13 mouse cellular contexts compared by ENCODE assay signal in the genomic region with DNA sequence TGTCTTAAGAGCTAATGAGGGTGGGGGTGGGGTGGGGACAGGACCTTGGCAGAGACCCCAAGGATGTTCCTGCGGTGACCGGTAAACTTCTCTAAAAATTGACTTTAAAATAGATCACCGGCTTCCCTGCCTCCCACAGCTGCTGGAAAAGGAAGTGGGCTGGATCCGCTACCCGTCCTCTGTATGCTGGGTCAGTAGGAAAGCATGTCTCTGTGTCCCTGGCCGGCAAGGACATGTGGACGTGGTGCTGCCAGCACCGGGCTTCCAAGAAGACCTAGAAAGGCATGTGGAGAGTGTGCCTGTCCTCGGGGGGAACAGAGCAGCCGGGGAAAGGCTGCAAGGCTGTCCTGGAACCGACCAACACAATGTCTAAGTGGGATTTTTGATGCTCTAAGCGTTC. TPM values are rescaled to one million over a fixed set of nuclear protein-coding genes. Genes with fewer than 3 reads are reported as not detected.
A peak's percentile ranks its signal among the peaks of the same experiment; 100 is the strongest.
DNase-seq lines count a peak whose midpoint lies in the region; ATAC-seq lines count a peak whose summit lies in the region.
"Had no signal": no experiment of that assay in that cellular context is flagged by ENCODE, and none has a peak within 500 bp of the region (broad histone marks: within the 10 kb centered on the region; RNA-seq: fewer than 3 reads in every experiment).

No protein-coding gene starts in this region.

- peak; percentile 29 for DNase-seq in kidney, postnatal 14 days
- no peak for DNase-seq in kidney, adult 11 months
- DNase-seq in adrenal gland, adult 2 months, result peak; percentile 83
- DNase-seq in gastrocnemius, postnatal 36 days, result peak; percentile 38 to 40
- peak; percentile 77 to 83 for DNase-seq in heart, postnatal 10 days
- no peak for DNase-seq in left cerebral cortex, postnatal 4 days
- DNase-seq in retina, embryonic 14.5 days (ENCODE audit: low spot score), result no peak
- DNase-seq in midbrain, embryonic 11.5 days (ENCODE audit: low spot score, missing footprints), result no peak
- DNase-seq: liver, embryonic 13.5 days had no signal

- H3K4me1 ChIP-seq in midbrain, embryonic 11.5 days (ENCODE audit: control insufficient read depth, insufficient read depth, low read length), result no peaks in the 10 kb centered on the region

- H3K9me3 ChIP-seq in midbrain, embryonic 11.5 days (ENCODE audit: control insufficient read depth, low read length), result no peaks in the 10 kb centered on the region
- H3K9me3 ChIP-seq: forebrain, embryonic 12.5 days; liver, embryonic 13.5 days; midbrain, embryonic 13.5 days; stomach, embryonic 15.5 days had no signal

- no peaks in the 10 kb centered on the region for H3K36me3 ChIP-seq in midbrain, embryonic 11.5 days (ENCODE audit: control insufficient read depth, insufficient read depth, low read length)
- H3K36me3 ChIP-seq: forebrain, embryonic 12.5 days; liver, embryonic 13.5 days; midbrain, embryonic 13.5 days; stomach, embryonic 15.5 days had no signal

- WGBS in midbrain, embryonic 11.5 days, result 42% methylated on average over 12 of the region's 12 CpGs

- H3K27me3 ChIP-seq in midbrain, embryonic 11.5 days (ENCODE audit: control insufficient read depth, insufficient read depth, low read length), result peaks cover 5% of the 10 kb centered on the region
- H3K27me3 ChIP-seq: stomach, embryonic 15.5 days had no signal

- H3K9ac ChIP-seq in midbrain, embryonic 11.5 days (ENCODE audit: low read length), result no peak overlapping the region
- H3K9ac ChIP-seq: forebrain, embryonic 12.5 days; liver, embryonic 13.5 days; midbrain, embryonic 13.5 days; stomach, embryonic 15.5 days had no signal

- no peak overlapping the region for H3K4me2 ChIP-seq in midbrain, embryonic 11.5 days
- H3K4me2 ChIP-seq: forebrain, embryonic 12.5 days; liver, embryonic 13.5 days; midbrain, embryonic 13.5 days; stomach, embryonic 15.5 days had no signal

- ATAC-seq in midbrain, embryonic 11.5 days (ENCODE audit: low FRiP score), result no peak
- ATAC-seq: hindbrain, postnatal 0 days; midbrain, embryonic 13.5 days had no signal

- intact Hi-C loops in gastrocnemius, postnatal 36 days (cut with DNase I), result no loop called here
- intact Hi-C loops in heart, postnatal 10 days (cut with DNase I), result loop anchor here (10.0 kb wide), 1 partner anchor 609 kb away; no protein-coding TSS in a partner anchor
- intact Hi-C loops in left cerebral cortex, postnatal 4 days (cut with DNase I), result no loop called here

- no peak overlapping the region for H3K27ac ChIP-seq in midbrain, embryonic 11.5 days (ENCODE audit: low read depth, low read length)
- H3K27ac ChIP-seq: forebrain, embryonic 12.5 days; hindbrain, postnatal 0 days; liver, embryonic 13.5 days; midbrain, embryonic 13.5 days; stomach, embryonic 15.5 days had no signal

- no peak overlapping the region for H3K4me3 ChIP-seq in midbrain, embryonic 11.5 days (ENCODE audit: low read depth, low read length)
- H3K4me3 ChIP-seq: forebrain, embryonic 12.5 days; liver, embryonic 13.5 days; midbrain, embryonic 13.5 days; stomach, embryonic 15.5 days had no signal

RNA-seq across cellular contexts. Expression of a gene that starts 0.5 kb away (rescaled TPM):
- total RNA-seq in adrenal gland, adult 2 months (2021), result 1 to 10 TPM; 1.7 to 2.0 TPM
- polyA plus RNA-seq in adrenal gland, adult 2 months (2012; rRNA removed), result 0.11 and 0.12 TPM in 2 replicates
- 10 to 100 TPM; 32.1 to 71.4 TPM for total RNA-seq in gastrocnemius, postnatal 36 days (2021)
- 1,000 to 10,000 TPM; 1,032 to 1,091 TPM for total RNA-seq in heart, postnatal 10 days (2021)
- total RNA-seq in left cerebral cortex, postnatal 4 days (2021), result under 1 TPM; 0.44 to 0.89 TPM
- polyA plus RNA-seq in midbrain, embryonic 11.5 days (2014; fragmentation: Nextera tagmentation; extraction: Ambion mirVana), result 0.21 TPM in 1 of 2 replicates, not detected in the other

Comparison
In these comparisons a context has a peak if more than half of its experiments do, and no peak if none do; other contexts are left out.
1. DNase-seq: peak in kidney, postnatal 14 days (single experiment), adrenal gland, adult 2 months (single experiment), gastrocnemius, postnatal 36 days (2 of 2) and heart, postnatal 10 days (2 of 2); none in kidney, adult 11 months (single experiment), left cerebral cortex, postnatal 4 days (single experiment), retina, embryonic 14.5 days (single experiment) and midbrain, embryonic 11.5 days (single experiment).
2. RNA of a gene that starts 0.5 kb away (total RNA-seq): 1,032 to 1,091 TPM in heart, postnatal 10 days; 32.1 to 71.4 TPM in gastrocnemius, postnatal 36 days, 1.7 to 2.0 TPM in adrenal gland, adult 2 months and 0.44 to 0.89 TPM in left cerebral cortex, postnatal 4 days; every median in the first group is over 10 times any median in the second.